Mouse (Mus musculus): ENCODE measurements at regions not wholly inside any gene's neighbourhood (a gene's known extent, or its start where the extent isn't known, plus 50 kb on each side); places are given as distances from the start of the nearest gene placed in this dataset.

GRCm38 (mm10) chr9:67117639-67118038 is 68.4 kb upstream of the Tpm1 start:
- DNase-seq (ENCODE audit: low spot score): no peak

- peak; percentile 84 for DNase-seq (ENCODE audit: low spot score)
Observed at GRCm38 (mm10) chr9:67115991-67116390, 66.8 kb upstream of the Tpm1 start.

DNA sequence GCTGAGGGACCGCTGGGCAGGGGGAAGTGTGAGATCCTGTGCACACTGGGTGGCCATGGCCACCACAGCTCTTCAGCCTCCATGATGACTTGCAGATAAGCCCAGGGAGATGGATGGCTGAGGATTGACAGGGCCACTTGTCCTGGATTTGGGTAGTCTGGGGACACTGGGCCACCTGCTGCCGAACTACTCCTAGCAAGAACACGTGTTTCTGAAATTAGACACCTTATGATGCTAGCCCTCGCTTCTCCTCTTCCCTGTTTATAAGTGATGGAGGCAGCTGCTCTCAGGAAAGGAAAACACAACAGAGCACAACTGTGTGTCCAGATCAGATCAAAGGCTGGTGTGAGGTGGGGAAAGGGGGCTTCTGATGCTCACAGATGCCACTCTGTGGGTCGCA is 64.9 kb upstream of the Tpm1 start:
- DNase-seq (ENCODE audit: low spot score): peak; percentile 29

- DNase-seq (ENCODE audit: low spot score): peak; percentile 64
Observed at GRCm38 (mm10) chr9:67111836-67112584, 62.8 kb upstream of the Tpm1 start.

- peak; percentile 43 for DNase-seq (ENCODE audit: low spot score)
Observed at GRCm38 (mm10) chr9:67107938-67108337, 58.7 kb upstream of the Tpm1 start.

DNA sequence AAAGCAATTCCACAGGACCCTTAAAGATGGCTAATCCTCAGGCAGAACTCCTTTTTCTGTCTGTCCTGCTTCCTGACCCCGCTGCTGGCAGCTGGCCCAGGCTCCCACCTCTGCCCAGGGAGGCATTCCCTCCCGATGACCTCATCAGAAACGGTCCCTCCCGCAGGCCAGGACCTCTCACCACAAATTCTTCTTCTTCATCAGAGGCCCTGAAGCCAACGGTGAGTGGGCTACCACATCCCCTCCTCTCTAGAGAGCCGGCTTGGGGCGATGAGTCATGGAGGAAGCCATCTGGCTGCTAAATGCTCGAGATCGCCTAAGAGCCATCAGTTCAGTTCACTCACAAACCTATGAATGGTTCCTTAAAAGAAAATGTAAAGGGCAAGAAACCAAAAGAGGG is 56.7 kb upstream of the Tpm1 start:
- DNase-seq (ENCODE audit: low spot score): peak; percentile 61

DNA sequence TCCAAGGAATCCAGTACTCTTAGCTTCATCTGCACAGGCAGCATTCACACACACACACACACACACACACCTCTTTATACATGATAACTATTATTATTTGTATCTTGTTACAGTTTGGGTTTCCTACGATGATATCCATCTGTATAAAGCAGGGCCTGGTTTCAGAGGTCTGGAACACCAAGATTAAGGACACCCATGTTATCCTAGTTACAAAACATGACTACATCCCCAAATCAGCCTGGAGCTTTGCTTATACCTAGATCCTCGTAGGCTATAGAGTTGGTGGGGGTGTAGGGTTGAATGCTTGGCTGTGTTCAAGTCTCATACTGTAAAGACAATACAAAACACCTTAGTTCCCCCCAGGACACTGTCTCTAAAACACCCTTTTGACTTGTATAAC is 56.0 kb upstream of the Tpm1 start:
- no peak for DNase-seq (ENCODE audit: low spot score)

DNA sequence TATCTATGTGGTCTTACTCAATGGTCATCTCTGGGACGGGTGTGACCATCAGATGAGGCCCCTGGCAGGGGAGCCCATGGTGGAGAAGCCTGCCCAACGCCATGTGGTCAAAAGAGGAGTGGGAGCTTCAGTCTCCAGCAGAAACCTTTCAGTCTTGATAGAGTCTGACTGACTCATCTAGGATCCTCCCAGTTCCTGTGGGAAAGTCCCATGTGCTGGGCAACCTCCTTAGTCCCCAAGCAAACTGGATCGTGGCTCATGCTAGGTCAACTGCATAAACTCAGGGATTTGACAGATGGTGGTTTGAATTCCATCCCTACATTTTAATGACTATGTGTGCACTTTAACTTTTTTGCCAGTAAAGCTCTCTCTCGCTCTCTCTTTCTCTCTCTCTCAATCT is 55.4 kb upstream of the Tpm1 start:
- no peak for DNase-seq (ENCODE audit: low spot score)

- DNase-seq (ENCODE audit: low spot score): no peak
Observed at GRCm38 (mm10) chr9:67102578-67102977, 53.4 kb upstream of the Tpm1 start.

GRCm38 (mm10) chr9:67099471-67099870 is 50.3 kb upstream of the Tpm1 start:
- no peak for DNase-seq (ENCODE audit: low spot score)
